Mouse (Mus musculus) cerebellum, adult 2 months (tissue): ENCODE data around the gene Lingo1.

Source experiments
- CTCF ChIP-seq: fragments of 200-500 bp; IDR thresholded peaks from 2 replicates; pipeline ENCODE4 v1.5.1; 2011; ENCODE audit warnings: low read depth, mild to moderate bottlenecking, control low read depth, low read length, moderate library complexity, borderline replicate concordance; ENCODE audit not compliant: insufficient read depth
- POLR2A ChIP-seq: fragments of 200-500 bp; IDR thresholded peaks from 2 replicates; pipeline ENCODE4 v1.6.1; 2011; ENCODE audit warnings: low read length, control low read depth, borderline replicate concordance; ENCODE audit not compliant: insufficient read depth

DNA sequence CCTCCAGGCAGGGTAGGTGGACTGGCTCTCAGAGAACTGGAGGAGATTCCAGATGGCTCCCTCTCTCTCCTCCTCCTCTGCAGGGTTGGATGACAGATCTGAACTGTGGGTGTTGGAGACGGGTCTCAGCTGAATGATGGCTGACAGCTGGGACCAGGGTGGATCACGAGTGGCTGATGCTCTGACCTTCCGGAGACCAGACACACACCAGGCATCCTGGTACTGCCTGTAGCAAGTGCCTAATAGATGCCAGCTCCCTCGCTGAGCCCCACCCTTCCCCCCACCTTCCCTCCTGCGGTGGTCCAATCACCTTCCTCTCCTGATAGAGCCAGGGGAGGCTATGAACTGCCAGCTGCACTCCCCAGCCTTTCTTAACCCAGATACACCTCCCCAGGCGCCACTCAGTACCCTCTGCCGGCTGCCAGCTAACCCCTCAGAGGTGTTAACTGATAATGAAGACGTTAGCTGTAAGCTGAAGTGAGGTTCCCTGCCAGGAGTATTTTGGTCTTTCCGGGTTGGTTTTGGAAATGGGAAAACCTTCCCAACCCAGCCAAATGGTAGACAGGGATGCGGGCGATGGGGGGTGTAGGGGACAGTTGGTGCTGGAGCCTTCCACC is 126.6 kb downstream of the Lingo1 start:
- TF ChIP-seq CTCF (no peak), POLR2A (no peak)
